Mouse (Mus musculus) CH12.LX (cell line): ENCODE measurements around the gene 1700019D03Rik.

Source experiments
- CTCF ChIP-seq, 2 experiments: IDR thresholded peaks in 1 of 2; conservative IDR thresholded peaks in 1 of 2; 2 replicates each; pipeline ENCODE4 v1.5.1; 2011 to 2012; ENCODE audit warnings: low read depth in 2 of 2, low read length in 2 of 2, improper control_type of control experiment in 1 of 2, inconsistent platforms in 1 of 2, mild to moderate bottlenecking in 1 of 2, moderate library complexity in 1 of 2
- E2F4 ChIP-seq: IDR thresholded peaks from 2 replicates; pipeline ENCODE4 v1.6.1; 2011; ENCODE audit warnings: low read depth, low read length, improper control_type of control experiment; ENCODE audit not compliant: insufficient replicate concordance
- EP300 ChIP-seq: IDR thresholded peaks from 2 replicates; pipeline ENCODE4 v1.6.1; 2011; ENCODE audit warnings: low read length, improper control_type of control experiment
- GABPA ChIP-seq: IDR thresholded peaks from 2 replicates; pipeline ENCODE4 v1.6.1; 2012; ENCODE audit warnings: low read depth, low read length, improper control_type of control experiment, inconsistent platforms; ENCODE audit not compliant: insufficient replicate concordance
- JUN ChIP-seq: IDR thresholded peaks from 2 replicates; pipeline ENCODE4 v1.6.1; 2011; ENCODE audit warnings: low read depth, mild to moderate bottlenecking, low read length, improper control_type of control experiment, moderate library complexity; ENCODE audit not compliant: insufficient read depth
- POLR2A ChIP-seq: IDR thresholded peaks from 2 replicates; pipeline ENCODE4 v1.6.1; 2011; ENCODE audit warnings: low read depth, mild to moderate bottlenecking, improper control_type of control experiment, low read length
- POLR2AphosphoS2 ChIP-seq: IDR thresholded peaks from 2 replicates; pipeline ENCODE4 v1.6.1; 2011; ENCODE audit warnings: low read depth, low read length, improper control_type of control experiment
- RAD21 ChIP-seq: IDR thresholded peaks from 2 replicates; pipeline ENCODE4 v1.6.1; 2011; ENCODE audit warnings: low read depth, mild to moderate bottlenecking, low read length, improper control_type of control experiment, moderate library complexity
- RCOR1 ChIP-seq: conservative IDR thresholded peaks from 2 replicates; pipeline ENCODE4 v1.6.1; 2012; ENCODE audit warnings: low read depth, mild to moderate bottlenecking, inconsistent platforms, low read length, improper control_type of control experiment
- SIN3A ChIP-seq: IDR thresholded peaks from 2 replicates; pipeline ENCODE4 v1.6.1; 2012; ENCODE audit warnings: low read length, improper control_type of control experiment, inconsistent platforms
- ZC3H11A ChIP-seq: IDR thresholded peaks from 2 replicates; pipeline ENCODE4 v1.6.1; 2012; ENCODE audit warnings: low read depth, mild to moderate bottlenecking, inconsistent platforms, low read length, improper control_type of control experiment
- ZKSCAN1 ChIP-seq: IDR thresholded peaks from 2 replicates; pipeline ENCODE4 v1.6.1; 2012; ENCODE audit warnings: low read depth, inconsistent platforms, low read length, improper control_type of control experiment, borderline replicate concordance

DNA sequence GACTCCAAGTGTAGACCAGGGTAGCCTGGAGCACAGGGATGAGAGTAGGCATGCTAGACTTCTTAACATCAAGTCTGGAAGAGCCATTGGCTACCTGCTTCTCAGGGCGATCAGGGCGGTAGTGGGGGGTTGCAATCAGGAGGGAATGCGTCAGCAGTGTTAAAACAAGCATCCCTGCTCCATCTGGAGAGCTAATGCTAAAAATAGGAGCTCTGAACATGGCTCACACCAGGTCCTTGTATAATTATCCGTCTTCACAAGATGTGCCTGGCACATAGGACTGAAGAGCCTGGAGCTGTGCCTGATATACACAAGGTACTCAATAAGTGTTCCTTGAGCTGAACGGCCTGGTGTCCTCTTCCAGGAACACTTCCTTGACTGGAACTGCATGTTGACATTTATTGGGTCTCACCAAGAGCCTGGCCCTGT is 17.5 kb upstream of the 1700019D03Rik start:
- TF ChIP-seq CTCF (conservative IDR thresholded peaks at IDR 0.05 in 1 of 2, IDR thresholded peaks at IDR 0.05 in 1 of 2; ENCODE audit: low read depth in 2 of 2, low read length in 2 of 2) (no peak), POLR2A (no peak), RAD21 (no peak), ZKSCAN1 (no peak), EP300 (no peak), POLR2AphosphoS2 (no peak), RCOR1 (no peak), E2F4 (no peak), SIN3A (no peak), GABPA (no peak), ZC3H11A (no peak), JUN (no peak)
